Mouse (Mus musculus) liver, adult 2 months (tissue): Measurements from ENCODE around the gene Zfp598.

Experiments used
- CTCF ChIP-seq: fragments of 200-500 bp; IDR thresholded peaks from 2 replicates; pipeline ENCODE4 v1.5.1; 2011; ENCODE audit warnings: low read depth, low read length, control low read depth
- POLR2A ChIP-seq: fragments of 200-500 bp; IDR thresholded peaks from 2 replicates; pipeline ENCODE4 v1.6.1; 2011; ENCODE audit warnings: low read length, control low read depth; ENCODE audit not compliant: insufficient read depth; ENCODE audit errors: extremely low read depth

- TF ChIP-seq POLR2A = 0 out of 2 replicates have a peak, but pooled peaks have one; percentile 30
- peak; percentile 33; the same call in 1 of the 2 replicates for TF ChIP-seq CTCF
Observed at GRCm38 (mm10) chr17:24696011-24696697, 26.7 kb downstream of the Zfp598 start, which contains the start of the genes Gfer and Noxo1.
